Mouse (Mus musculus) bone marrow, adult 2 months (tissue): ENCODE data around the gene Sgo2a.

Experiments
- CTCF ChIP-seq: fragments of 200-500 bp; IDR thresholded peaks from 2 replicates; pipeline ENCODE4 v1.5.1; 2011; ENCODE audit warnings: low read length, control low read depth; ENCODE audit not compliant: control insufficient read depth, insufficient read depth
- POLR2A ChIP-seq: fragments of 200-500 bp; IDR thresholded peaks from 2 replicates; pipeline ENCODE4 v1.6.1; 2011; ENCODE audit warnings: low read depth, mild to moderate bottlenecking, control low read depth, low read length, borderline replicate concordance; ENCODE audit not compliant: control insufficient read depth

GRCm38 (mm10) chr1:58070091-58070490 lies 74.3 kb downstream of the Sgo2a start:
- TF ChIP-seq CTCF (no peak), POLR2A (no peak)
